Mouse (Mus musculus) midbrain, embryonic 14.5 days (tissue): ENCODE results near the gene H13. TPM values are rescaled to one million over a fixed set of nuclear protein-coding genes. Genes with fewer than 3 reads are reported as not detected.
"Not testable (repeated sequence)": the region's sequence is repeated elsewhere in the genome, so short reads cannot be mapped to it uniquely, and the experiment has no call there.

ENCODE experiments used
- ATAC-seq: fragments of 200-750 bp; cut with Nextera tagmentation; 2 replicates; pipeline ENCODE4 v1.8.0; 2017; ENCODE audit warnings: moderate number of reproducible peaks, moderate library complexity; ENCODE audit not compliant: low FRiP score, low TSS enrichment
- DNase-seq: peaks from one replicate; pipeline ENCODE4 v3.0.0-alpha.2; 2015
- H3K27ac ChIP-seq: fragments of 300-500 bp; sonication (generic); replicated peaks from 2 replicates; pipeline ENCODE4 v1.5.1; 2014; ENCODE audit warnings: mild to moderate bottlenecking, low read depth, low read length, moderate library complexity
- H3K27me3 ChIP-seq: fragments of 300-500 bp; sonication (generic); 2 replicates; pipeline ENCODE4 v1.6.1; 2014; ENCODE audit warnings: low read length, control low read depth, mixed read lengths; ENCODE audit not compliant: control insufficient read depth, insufficient read depth
- H3K36me3 ChIP-seq: fragments of 300-500 bp; sonication (generic); 2 replicates; pipeline ENCODE4 v1.6.1; 2014; ENCODE audit warnings: low read length, control low read depth; ENCODE audit not compliant: control insufficient read depth, insufficient read depth
- H3K4me1 ChIP-seq: fragments of 300-500 bp; sonication (generic); 2 replicates; pipeline ENCODE4 v1.6.1; 2014; ENCODE audit warnings: mild to moderate bottlenecking, antibody characterized with exemption, low read length, control low read depth; ENCODE audit not compliant: control insufficient read depth, insufficient read depth
- H3K4me2 ChIP-seq: fragments of 300-500 bp; sonication (generic); 2 replicates; pipeline ENCODE4 v1.6.1; 2014; ENCODE audit warnings: mild to moderate bottlenecking, low read length, moderate library complexity
- H3K4me3 ChIP-seq: fragments of 300-500 bp; sonication (generic); replicated peaks from 2 replicates; pipeline ENCODE4 v1.5.1; 2014; ENCODE audit warnings: low read depth, low read length
- H3K9ac ChIP-seq: fragments of 300-500 bp; sonication (generic); replicated peaks from 2 replicates; pipeline ENCODE4 v1.6.1; 2014; ENCODE audit warnings: mild to moderate bottlenecking, low read length, moderate library complexity
- H3K9me3 ChIP-seq: fragments of 300-500 bp; sonication (generic); 2 replicates; pipeline ENCODE4 v1.6.1; 2016; ENCODE audit warnings: low read length, control low read depth, mixed read lengths; ENCODE audit not compliant: control insufficient read depth
- WGBS: fragments of 180-500 bp; shearing (Covaris S2); extraction: QIAGEN DNeasy Blood & Tissue Kit; methylation state at CpG from one replicate; pipeline ENCODE4 v1.1.7; 2014; 5-methylcytosine and 5-hydroxymethylcytosine counted together
- polyA plus RNA-seq: library from polyadenylated mRNA; unstranded; fragments of >200 nt; fragmentation: Nextera tagmentation; extraction: Ambion mirVana; gene quantifications from 2 replicates; pipeline ENCODE4 v1.2.1, GENCODE M21; 2014

H13 gene
- polyA plus RNA-seq, 1 experiment from 2014 or later: 177 TPM

GRCm38 (mm10) chr2:152639406-152640113, 29.7 kb upstream of the H13 start:
- no peak for ATAC-seq
- DNase-seq: no peak
- WGBS: 12% methylated on average over 11 of the region's 11 CpGs
- H3K9ac ChIP-seq: no peak overlapping the region
- no peaks in the 10 kb centered on the region for H3K36me3 ChIP-seq
- peaks cover 7% of the 10 kb centered on the region; the same call in 1 of the 2 replicates for H3K4me1 ChIP-seq
- H3K4me3 ChIP-seq: no peak overlapping the region
- H3K9me3 ChIP-seq: no peaks in the 10 kb centered on the region
- no peak overlapping the region for H3K4me2 ChIP-seq
- H3K27me3 ChIP-seq: no peaks in the 10 kb centered on the region
- H3K27ac ChIP-seq: no peak overlapping the region

DNA sequence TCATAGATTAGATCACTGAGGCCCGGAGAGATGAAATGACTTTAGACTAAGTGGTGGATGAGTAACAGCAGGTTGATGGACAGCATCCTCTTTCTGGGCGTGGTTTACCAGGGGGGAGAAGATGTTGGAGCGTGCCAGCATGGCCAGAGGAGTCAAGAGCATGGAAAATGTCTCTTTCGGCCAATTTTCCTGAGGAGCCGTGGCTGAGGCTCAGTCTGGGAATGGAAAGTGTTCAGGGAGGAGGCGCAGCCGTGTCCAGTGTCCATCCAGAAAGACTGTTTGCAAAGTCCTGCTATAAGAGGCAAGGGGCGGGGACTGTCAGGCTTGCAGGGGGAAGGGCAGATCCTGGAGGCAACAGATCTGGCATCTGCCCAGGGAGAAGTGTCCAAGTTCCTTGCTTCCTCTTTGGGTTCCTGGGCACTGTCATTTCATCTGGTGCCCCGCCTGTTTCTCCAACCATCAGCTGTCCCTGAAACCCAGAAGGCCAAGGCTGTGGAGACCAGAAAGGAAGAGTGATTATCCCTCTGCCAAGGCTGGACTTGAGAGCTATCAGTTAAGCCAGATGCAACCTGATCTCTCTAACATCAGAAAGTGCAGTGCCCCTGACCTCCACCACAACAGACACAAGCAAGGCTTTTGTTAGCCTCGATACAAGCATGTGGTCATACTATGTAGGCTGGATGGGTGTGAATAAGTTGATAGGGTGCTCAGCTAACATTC, 16.2 kb upstream of the H13 start:
- H3K27ac ChIP-seq: peak overlapping the region; percentile 94
- no peak overlapping the region for H3K4me3 ChIP-seq
- H3K27me3 ChIP-seq: no peaks in the 10 kb centered on the region
- no peak for DNase-seq
- H3K9me3 ChIP-seq: no peaks in the 10 kb centered on the region
- H3K36me3 ChIP-seq: no peaks in the 10 kb centered on the region
- no peak overlapping the region for H3K9ac ChIP-seq
- 76% methylated on average over 10 of the region's 10 CpGs for WGBS
- ATAC-seq: no peak
- H3K4me1 ChIP-seq: peaks cover 21% of the 10 kb centered on the region
- no peak overlapping the region for H3K4me2 ChIP-seq

DNA sequence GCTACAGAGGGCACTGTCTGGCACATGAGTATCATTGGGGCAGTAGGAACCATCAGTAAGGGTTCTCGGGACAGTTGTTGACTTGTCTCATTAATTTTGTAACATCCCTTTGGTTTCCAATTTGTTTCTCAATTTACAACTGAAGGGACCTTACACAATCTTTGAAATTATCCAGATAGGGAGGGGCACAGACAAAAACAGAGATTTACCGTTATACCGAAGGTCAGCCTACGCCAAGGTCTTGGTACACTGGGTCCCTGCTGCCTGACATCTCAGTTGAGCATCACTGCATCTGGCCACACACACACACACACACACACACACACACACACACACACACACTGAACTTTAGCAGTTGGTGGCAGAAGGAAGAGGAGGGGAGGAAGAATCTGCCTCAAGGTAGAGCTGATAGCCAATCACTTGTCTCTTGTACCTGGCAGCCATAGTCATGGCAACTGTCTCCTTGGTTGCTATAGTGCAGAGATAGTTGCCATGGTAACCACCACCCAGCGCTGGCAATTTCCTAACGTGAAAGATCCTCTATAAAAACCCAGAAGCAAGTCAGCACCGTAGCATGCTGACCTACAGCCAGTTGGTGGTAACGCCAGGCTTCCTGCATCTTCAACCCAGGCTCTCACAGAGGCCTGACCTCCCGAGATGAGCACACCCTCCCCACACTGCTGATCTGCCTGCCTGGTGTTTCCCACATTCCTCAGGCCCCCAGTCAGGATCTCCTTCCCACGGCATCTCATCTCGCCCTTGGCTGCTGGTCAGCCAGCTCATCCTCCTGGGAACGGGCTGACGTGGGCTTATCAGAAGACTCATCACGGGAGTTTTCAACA, 15.2 kb upstream of the H13 start:
- Histone ChIP-seq H3K27me3 (no peaks in the 10 kb centered on the region), H3K36me3 (no peaks in the 10 kb centered on the region), H3K27ac (peak overlapping the region; percentile 94), H3K4me2 (peak overlapping the region; percentile 53), H3K4me1 (peaks cover 21% of the 10 kb centered on the region), H3K9ac (no peak overlapping the region; the same call in 1 of the 2 replicates), H3K4me3 (no peak overlapping the region), H3K9me3 (no peaks in the 10 kb centered on the region)
- WGBS: 29% methylated on average over 14 of the region's 14 CpGs
- ATAC-seq (peak; percentile 93), DNase-seq (peak; percentile 92)

DNA sequence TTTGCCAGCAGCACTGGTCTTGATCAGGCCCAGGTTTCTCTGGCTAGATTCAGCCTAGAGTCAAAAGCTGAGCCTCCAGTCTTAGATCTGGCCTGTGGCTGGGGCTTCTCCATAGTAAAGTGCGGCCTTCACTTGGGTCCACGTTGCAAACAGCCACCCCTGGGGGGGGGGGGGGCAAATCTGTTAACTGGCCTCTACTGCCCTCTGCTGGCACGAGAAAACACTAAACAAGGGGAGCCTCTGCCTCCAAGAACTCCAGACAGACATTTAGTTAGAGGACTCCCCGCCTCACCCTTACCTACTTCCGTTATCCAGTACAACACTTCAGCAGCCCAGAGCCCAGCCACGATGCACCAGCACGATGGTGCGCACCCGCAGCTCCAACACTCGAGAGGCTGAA, 11.9 kb upstream of the H13 start:
- Histone ChIP-seq H3K4me2 (no peak overlapping the region), H3K9ac (no peak overlapping the region), H3K4me3 (no peak overlapping the region), H3K4me1 (peaks cover 21% of the 10 kb centered on the region), H3K36me3 (no peaks in the 10 kb centered on the region), H3K9me3 (no peaks in the 10 kb centered on the region), H3K27ac (no peak overlapping the region), H3K27me3 (no peaks in the 10 kb centered on the region)
- DNase-seq (no peak), ATAC-seq (no peak)
- WGBS: 59% methylated on average over 10 of the region's 10 CpGs

- Histone ChIP-seq H3K36me3 (no peaks in the 10 kb centered on the region), H3K9ac (no peak overlapping the region), H3K27me3 (no peaks in the 10 kb centered on the region), H3K4me3 (no peak overlapping the region), H3K4me1 (no peaks in the 10 kb centered on the region), H3K9me3 (no peaks in the 10 kb centered on the region), H3K4me2 (no peak overlapping the region), H3K27ac (no peak overlapping the region)
- ATAC-seq (no peak), DNase-seq (no peak)
- WGBS: 84% methylated on average over 6 of the region's 6 CpGs
These were observed 8.1 kb upstream of the H13 start for GRCm38 (mm10) chr2:152661163-152661562.

DNA sequence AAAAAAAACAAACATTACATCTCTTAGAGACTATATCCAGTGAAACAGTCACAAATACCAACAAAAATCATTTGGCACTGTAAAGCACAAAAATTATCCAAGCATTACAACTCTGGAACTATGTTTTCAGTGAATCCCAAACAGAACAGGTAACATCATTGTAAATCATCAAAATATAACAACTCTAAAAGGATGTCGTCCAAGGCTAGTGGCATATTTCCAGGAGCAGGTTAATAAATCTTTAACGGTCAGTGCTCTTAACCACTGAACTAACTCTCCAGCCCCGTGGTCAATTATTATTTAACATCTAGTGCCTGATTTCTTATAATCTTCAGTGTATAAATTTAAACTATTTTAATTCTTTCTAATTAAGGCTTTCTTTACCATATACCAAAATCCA, 3.1 kb upstream of the H13 start:
- not testable (repeated sequence) for ATAC-seq, H3K36me3 ChIP-seq, H3K4me1 ChIP-seq, H3K9me3 ChIP-seq, H3K4me3 ChIP-seq, H3K4me2 ChIP-seq, DNase-seq, H3K27ac ChIP-seq, H3K9ac ChIP-seq, H3K27me3 ChIP-seq
- WGBS: 79% methylated on average over 3 of the region's 3 CpGs

GRCm38 (mm10) chr2:152669639-152670484, 601 bp downstream of the H13 start:
- under 1% methylated on average over 46 of the region's 46 CpGs for WGBS
- DNase-seq (peak; percentile 79), ATAC-seq (peak; percentile 82)
- Histone ChIP-seq H3K4me3 (peak overlapping the region; percentile 99), H3K27ac (peak overlapping the region; percentile 98), H3K9ac (peak overlapping the region; percentile 98), H3K4me2 (peak overlapping the region; percentile 98), H3K36me3 (peaks cover 21% of the 10 kb centered on the region), H3K27me3 (no peaks in the 10 kb centered on the region), H3K9me3 (no peaks in the 10 kb centered on the region), H3K4me1 (peaks cover 22% of the 10 kb centered on the region)
